Mouse (Mus musculus) pancreas, adult 10 weeks (tissue): Measurements from ENCODE around the gene F830045P16Rik. TPM values are rescaled to one million over a fixed set of nuclear protein-coding genes. Genes with fewer than 3 reads are reported as not detected.

Experiments
- polyA plus RNA-seq: library from polyadenylated mRNA; stranded (reverse); fragments of 350-450 nt; fragmentation: Illumina TruSeq; extraction: RNeasy Lipid Tissue Mini Kit (QIAGEN cat#74804); gene quantifications from one replicate; pipeline ENCODE4 v1.2.3, GENCODE M21; 2015; ENCODE audit warnings: low read depth, low replicate concordance; ENCODE audit not compliant: insufficient read depth

F830045P16Rik gene
- polyA plus RNA-seq = not detected

GRCm38 (mm10) chr2:129536377-129536776 is at the start of gene F830045P16Rik:
Gene F830045P16Rik, minus strand, starts transcription at chr2:129536602.

Other genes with a start within 250 kb of the F830045P16Rik start
- gene Ckap2l, start 239.4 kb downstream of the F830045P16Rik start, polyA plus RNA-seq = 0.26 TPM
- not detected for gene Il1a, start 226.6 kb downstream of the F830045P16Rik start, polyA plus RNA-seq
- gene Il1b, start 165.5 kb downstream of the F830045P16Rik start, polyA plus RNA-seq = not detected
- gene Sirpa, start 56.2 kb upstream of the F830045P16Rik start, polyA plus RNA-seq = 13.7 TPM
- 1.9 TPM for gene Pdyn, start 163.2 kb upstream of the F830045P16Rik start, polyA plus RNA-seq